Mouse (Mus musculus): ENCODE measurements at regions not wholly inside any gene's neighbourhood (a gene's known extent, or its start where the extent isn't known, plus 50 kb on each side); places are given as distances from the start of the nearest gene placed in this dataset.

GRCm38 (mm10) chr15:6244401-6244800 lies 55.2 kb upstream of the Dab2 start:
- no peaks in the 10 kb centered on the region for H3K79me2 ChIP-seq (replicated peaks; ENCODE audit: control insufficient read depth, extremely low read depth, insufficient read depth, poor library complexity, severe bottlenecking)
- no peaks in the 10 kb centered on the region for H3K9me3 ChIP-seq (replicated peaks; ENCODE audit: low read length)
- H3K4me1 ChIP-seq (ENCODE audit: control insufficient read depth in 1 of 2, insufficient read depth in 2 of 2): no peaks in the 10 kb centered on the region
- in situ Hi-C loops (cut with MboI; ENCODE audit: low pct_ligation_motif_present, low pct_unique_long_range_greater_than_20kb, low sequenced_read_pairs) (loop anchor here (25.0 kb wide), 2 partner anchors 193 to 368 kb away; partner anchors contain the start of gene C9), dilution Hi-C loops (cut with MboI; ENCODE audit: extremely low pct_ligation_motif_present, extremely low pct_unique_long_range_greater_than_20kb, low sequenced_read_pairs) (no loop called here)
- TF ChIP-seq MYC (IDR thresholded peaks at IDR 0.05; ENCODE audit: low read depth, low read length) (no peak), MAX (IDR thresholded peaks at IDR 0.05; ENCODE audit: low read length) (no peak), NRF1 (IDR thresholded peaks at IDR 0.05; ENCODE audit: low read depth, low read length) (no peak), EP300 (IDR thresholded peaks at IDR 0.05; ENCODE audit: low read length) (no peak), POLR2AphosphoS2 (IDR thresholded peaks at IDR 0.05; ENCODE audit: low read depth, low read length) (no peak), RCOR1 (conservative IDR thresholded peaks at IDR 0.05; ENCODE audit: low read depth, low read length) (no peak), SIN3A (IDR thresholded peaks at IDR 0.05; ENCODE audit: low read length) (no peak), NELFE (IDR thresholded peaks at IDR 0.05; ENCODE audit: low read depth, low read length) (no peak), MEF2A (IDR thresholded peaks at IDR 0.05; ENCODE audit: borderline replicate concordance, low read depth, low read length) (no peak), SMC3 (IDR thresholded peaks at IDR 0.05; ENCODE audit: low read depth, low read length) (no peak), TBP (conservative IDR thresholded peaks at IDR 0.05; ENCODE audit: low read depth, low read length) (no peak), ZNF384 (IDR thresholded peaks at IDR 0.05; ENCODE audit: low read depth, low read length) (no peak), E2F4 (IDR thresholded peaks at IDR 0.05; ENCODE audit: insufficient replicate concordance, low read depth, low read length) (no peak)
- H3K27ac ChIP-seq (ENCODE audit: insufficient read depth, low read depth): no peak overlapping the region
- no peak overlapping the region for H3K4me3 ChIP-seq (replicated peaks in 1 of 3; ENCODE audit: low read depth in 2 of 3, low read length in 2 of 3, poor library complexity in 1 of 3)
- no peaks in the 10 kb centered on the region for H3K27me3 ChIP-seq (replicated peaks)
- no peak overlapping the region for H3K4me2 ChIP-seq (ENCODE audit: insufficient read depth, low read depth, poor library complexity, severe bottlenecking)
- H3K36me3 ChIP-seq (replicated peaks in 1 of 2; ENCODE audit: control insufficient read depth in 1 of 2, insufficient read depth in 1 of 2, low read length in 1 of 2): no peaks in the 10 kb centered on the region
- no peak for DNase-seq (ENCODE audit: extremely low read depth)
- no peak overlapping the region for H3K9ac ChIP-seq (ENCODE audit: insufficient read depth, low read depth)

DNA sequence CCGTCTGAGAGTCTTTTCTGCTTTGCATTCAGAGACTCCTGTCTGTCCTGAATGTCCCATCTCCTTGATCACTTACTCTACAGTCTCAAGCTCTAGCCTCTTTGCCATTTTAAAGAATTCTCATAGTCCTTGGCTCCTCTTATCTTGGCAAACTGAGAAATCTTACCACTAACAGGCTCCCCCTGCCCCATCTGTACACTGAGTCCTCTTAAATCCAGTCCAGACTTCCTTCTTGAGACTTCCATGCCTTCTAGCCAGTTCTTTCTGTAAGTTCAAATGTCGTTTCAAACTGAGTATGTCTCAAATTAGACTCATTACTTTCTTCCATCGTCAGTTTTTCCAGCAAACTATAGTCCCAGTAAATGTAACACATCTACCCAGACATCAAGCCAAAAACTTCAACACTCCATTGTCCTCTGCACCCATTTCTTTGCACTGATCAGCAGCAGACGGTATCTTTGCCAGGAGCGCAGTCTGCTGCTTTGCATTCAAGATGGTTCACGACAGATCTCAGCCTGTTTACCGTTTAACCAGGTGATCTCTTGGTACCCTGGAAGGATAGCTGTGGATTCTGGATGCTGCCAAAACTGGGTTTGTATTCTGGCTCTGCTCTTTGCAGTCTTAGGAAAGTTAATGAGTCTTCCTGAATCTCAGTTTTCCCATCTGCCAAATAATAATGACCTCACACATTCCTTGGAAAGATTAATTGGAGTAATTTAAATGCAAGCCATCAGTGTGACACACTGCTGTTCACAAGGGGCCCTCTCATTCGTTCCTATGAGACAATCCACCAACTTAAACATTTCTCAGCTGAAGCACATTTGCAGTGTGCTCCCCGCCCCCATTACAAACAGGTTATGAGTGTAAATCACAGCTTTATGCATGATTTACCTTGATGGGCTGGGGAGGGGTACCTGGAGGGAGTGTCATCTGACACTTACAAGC lies 53.4 kb upstream of the Dab2 start:
- Histone ChIP-seq H3K4me2 (ENCODE audit: insufficient read depth, low read depth, poor library complexity, severe bottlenecking) (no peak overlapping the region), H3K4me3 (replicated peaks in 1 of 3; ENCODE audit: low read depth in 2 of 3, low read length in 2 of 3, poor library complexity in 1 of 3) (no peak overlapping the region), H3K9ac (ENCODE audit: insufficient read depth, low read depth) (no peak overlapping the region), H3K27ac (ENCODE audit: insufficient read depth, low read depth) (no peak overlapping the region), H3K4me1 (ENCODE audit: control insufficient read depth in 1 of 2, insufficient read depth in 2 of 2) (no peaks in the 10 kb centered on the region), H3K36me3 (replicated peaks in 1 of 2; ENCODE audit: control insufficient read depth in 1 of 2, insufficient read depth in 1 of 2, low read length in 1 of 2) (no peaks in the 10 kb centered on the region), H3K27me3 (replicated peaks) (no peaks in the 10 kb centered on the region), H3K9me3 (replicated peaks; ENCODE audit: low read length) (no peaks in the 10 kb centered on the region), H3K79me2 (replicated peaks; ENCODE audit: control insufficient read depth, extremely low read depth, insufficient read depth, poor library complexity, severe bottlenecking) (no peaks in the 10 kb centered on the region)
- no peak for TF ChIP-seq SMC3 (IDR thresholded peaks at IDR 0.05; ENCODE audit: low read depth, low read length)
- TF ChIP-seq USF1 (IDR thresholded peaks at IDR 0.05; ENCODE audit: low read depth, low read length): no peak
- no peak for TF ChIP-seq GABPA (IDR thresholded peaks at IDR 0.05; ENCODE audit: insufficient replicate concordance, low read depth, low read length)
- TF ChIP-seq CTCF (conservative IDR thresholded peaks at IDR 0.05 in 1 of 2, IDR thresholded peaks at IDR 0.05 in 1 of 2; ENCODE audit: low read depth in 2 of 2, low read length in 2 of 2): no peak
- DNase-seq (ENCODE audit: extremely low read depth): no peak
- in situ Hi-C loops (cut with MboI; ENCODE audit: low pct_ligation_motif_present, low pct_unique_long_range_greater_than_20kb, low sequenced_read_pairs): loop anchor here (25.0 kb wide), 2 partner anchors 191 to 366 kb away; partner anchors contain the start of gene C9
- dilution Hi-C loops (cut with MboI; ENCODE audit: extremely low pct_ligation_motif_present, extremely low pct_unique_long_range_greater_than_20kb, low sequenced_read_pairs): no loop called here
